Mouse (Mus musculus) hindbrain, embryonic 10.5 days (tissue): ENCODE measurements around the gene Spint1. TPM values are rescaled to one million over a fixed set of nuclear protein-coding genes. Genes with fewer than 3 reads are reported as not detected.

Experiments used
- polyA plus RNA-seq: library from polyadenylated mRNA; unstranded; fragments of >200 nt; fragmentation: Nextera tagmentation; extraction: Ambion mirVana; gene quantifications from 2 replicates; pipeline ENCODE4 v1.2.1, GENCODE M21; 2016

Gene Spint1
- polyA plus RNA-seq, 1 experiment from 2014 or later = 5.4 TPM

Other genes with a start within 250 kb of the Spint1 start
- gene Ccdc32, start 208.0 kb upstream of the Spint1 start, polyA plus RNA-seq = 22.8 and 26.0 TPM in 2 replicates
- 8.0 and 8.3 TPM in 2 replicates for gene Rpusd2, start 202.6 kb upstream of the Spint1 start, polyA plus RNA-seq
- 39.9 and 57.6 TPM in 2 replicates for gene Knl1, start 190.2 kb upstream of the Spint1 start, polyA plus RNA-seq
- 61.6 and 87.3 TPM in 2 replicates for gene Rad51, start 124.6 kb upstream of the Spint1 start, polyA plus RNA-seq
- 43.6 and 48.1 TPM in 2 replicates for gene Rmdn3, start 80.3 kb upstream of the Spint1 start, polyA plus RNA-seq
- 3.3 and 6.1 TPM in 2 replicates for gene Gchfr, start 69.6 kb upstream of the Spint1 start, polyA plus RNA-seq
- gene Gm14137, start 62.9 kb upstream of the Spint1 start, polyA plus RNA-seq = 0.75 and 0.85 TPM in 2 replicates
- 52.2 and 57.4 TPM in 2 replicates for gene Zfyve19, start 28.7 kb upstream of the Spint1 start, polyA plus RNA-seq
- gene Dnajc17, start 28.6 kb upstream of the Spint1 start, polyA plus RNA-seq = 22.9 and 24.9 TPM in 2 replicates
- not detected in 2 replicates for gene Ppp1r14d, start 7.5 kb upstream of the Spint1 start, polyA plus RNA-seq
- gene Rhov, start 33.9 kb downstream of the Spint1 start, polyA plus RNA-seq = 1.2 and 3.8 TPM in 2 replicates
- 23.1 and 26.7 TPM in 2 replicates for gene Vps18, start 51.4 kb downstream of the Spint1 start, polyA plus RNA-seq
- gene Dll4, start 88.4 kb downstream of the Spint1 start, polyA plus RNA-seq = 4.7 and 5.8 TPM in 2 replicates
- gene Chac1, start 113.9 kb downstream of the Spint1 start, polyA plus RNA-seq = 0.67 and 0.81 TPM in 2 replicates
- gene Ino80, start 240.3 kb downstream of the Spint1 start, polyA plus RNA-seq = 3.0 and 3.7 TPM in 2 replicates